Mouse (Mus musculus): Measurements from ENCODE around the gene Alg1.

Gene Alg1

DNA sequence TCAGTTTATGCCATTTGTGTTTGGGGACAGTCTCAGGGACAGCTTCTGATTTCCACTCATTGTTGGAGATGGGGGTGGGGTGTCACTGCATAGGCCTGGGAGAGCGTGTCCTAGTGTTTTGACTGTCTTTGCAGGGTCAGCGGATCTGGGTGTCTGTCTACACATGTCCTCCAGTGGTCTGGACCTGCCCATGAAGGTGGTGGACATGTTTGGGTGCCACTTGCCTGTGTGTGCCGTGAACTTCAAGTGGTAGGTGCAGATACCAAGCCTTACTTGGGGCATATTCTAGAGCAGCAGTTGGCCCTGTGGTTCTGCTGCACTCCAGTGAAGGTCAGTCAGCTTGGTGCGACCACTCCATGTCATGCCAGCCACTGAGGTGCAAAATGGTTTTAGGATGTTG, 8.9 kb downstream of the Alg1 start:
- no peak for DNase-seq (ENCODE audit: low read depth)

DNA sequence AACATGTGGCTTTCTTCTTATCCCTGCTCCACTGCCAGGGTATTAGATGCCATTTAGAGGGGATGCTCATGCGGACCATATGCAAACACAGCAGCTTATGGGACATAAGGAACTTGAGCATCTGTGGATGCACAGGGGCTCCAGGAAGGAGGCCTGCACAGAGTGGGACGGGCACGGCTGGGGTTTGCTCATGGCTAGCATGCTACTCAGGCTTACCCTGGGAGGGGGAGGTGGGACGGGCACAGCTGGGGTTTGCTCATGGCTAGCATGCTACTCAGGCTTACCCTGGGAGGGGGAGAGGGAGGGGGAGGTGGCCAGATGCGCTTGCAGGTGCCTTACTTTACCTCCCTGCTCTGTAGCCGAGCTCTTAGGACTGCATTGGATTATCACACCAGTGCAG, 9.5 kb downstream of the Alg1 start:
- DNase-seq (ENCODE audit: low read depth): no peak

DNA sequence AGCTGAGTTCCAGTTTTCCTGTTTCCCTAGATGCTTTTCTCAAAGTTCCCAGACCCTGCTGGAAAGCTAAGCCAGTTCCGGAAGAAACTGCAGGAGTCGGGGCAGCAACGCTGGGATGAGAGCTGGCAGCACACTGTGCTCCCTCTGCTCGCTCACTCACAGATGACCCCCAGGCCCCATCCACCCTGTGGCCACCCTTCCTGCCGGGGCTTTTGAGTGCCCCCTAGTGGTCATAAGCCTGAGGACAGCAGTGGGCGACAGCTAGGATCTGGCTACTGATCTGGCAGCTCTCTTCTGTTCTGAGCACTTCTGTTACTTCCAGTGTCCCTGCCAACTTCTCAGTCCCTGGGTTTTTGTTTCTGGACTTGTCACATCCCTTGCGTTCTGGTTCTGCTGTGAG, 11.0 kb downstream of the Alg1 start:
- DNase-seq (ENCODE audit: low read depth): peak; percentile 44

DNA sequence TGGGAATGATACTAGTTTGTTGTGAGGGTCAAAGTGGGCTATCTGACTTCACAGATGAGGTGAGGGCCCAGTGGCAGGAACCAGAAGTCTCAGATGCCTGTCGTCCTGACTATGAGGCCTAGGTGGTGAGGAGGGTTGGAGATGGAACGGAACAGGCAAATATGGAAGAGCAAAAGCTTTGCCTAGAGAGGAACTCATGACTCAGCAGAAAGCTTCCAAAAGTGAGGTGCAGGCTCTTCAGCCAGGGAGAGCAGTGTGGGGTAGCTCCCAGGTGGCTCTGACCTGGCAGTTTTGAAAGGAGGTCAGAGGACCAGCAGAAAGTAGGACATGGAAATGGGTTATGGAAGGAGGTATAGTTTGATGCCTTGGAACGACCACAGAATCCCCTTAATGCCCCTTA, 17.5 kb downstream of the Alg1 start:
- no peak for DNase-seq (ENCODE audit: low read depth)

DNA sequence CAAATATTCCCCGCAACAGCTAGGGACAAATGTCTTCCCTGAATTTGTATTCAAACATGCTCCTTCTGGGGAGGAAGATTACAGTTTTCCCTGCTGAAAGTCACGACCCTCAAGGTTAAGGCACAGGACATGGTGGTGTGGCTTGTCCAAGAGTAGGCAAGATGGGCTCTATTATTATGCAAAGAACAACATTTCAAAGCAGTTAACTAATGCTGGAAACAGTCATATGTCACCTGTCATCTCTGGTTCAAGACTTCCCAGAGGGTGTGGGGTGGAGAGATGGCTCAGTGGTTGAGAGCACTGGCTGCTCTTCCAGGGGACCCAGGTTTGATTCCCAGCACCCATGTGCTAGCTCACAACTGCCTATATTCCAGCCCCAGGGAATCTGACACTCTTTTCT, 18.8 kb downstream of the Alg1 start:
- DNase-seq (ENCODE audit: low read depth): no peak

DNA sequence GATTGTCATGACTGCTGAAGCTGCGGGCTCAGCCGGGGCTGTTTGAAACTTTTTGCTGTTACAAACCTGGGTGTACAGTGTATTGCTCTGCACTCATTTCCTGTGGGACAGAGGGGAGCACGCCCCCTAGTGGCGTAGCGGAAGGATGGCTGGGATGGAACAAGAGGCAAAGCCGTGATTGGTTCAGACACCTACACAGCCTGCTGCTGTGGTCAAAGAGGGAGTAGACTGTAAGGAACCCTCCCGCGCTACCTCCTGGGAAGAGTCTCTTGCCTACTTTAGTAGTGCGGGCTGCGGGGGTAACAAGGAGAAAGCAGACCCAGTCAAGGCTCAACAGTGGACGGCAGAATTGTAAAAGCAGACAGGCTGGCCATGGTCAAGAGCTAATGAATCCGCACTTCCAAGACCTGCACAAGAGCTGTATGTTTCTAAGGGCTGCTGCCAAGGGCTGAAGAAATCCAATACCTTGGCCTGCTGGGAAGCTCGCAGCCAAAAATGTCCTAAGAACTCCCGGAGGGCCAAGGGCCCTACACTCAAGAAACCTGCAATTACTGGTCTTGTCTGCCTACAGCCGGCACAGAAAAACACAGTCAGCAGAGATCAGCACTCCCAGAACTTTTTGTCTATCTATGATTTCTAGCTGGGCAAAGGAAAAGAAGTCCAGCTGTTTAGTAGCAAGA, 21.1 kb downstream of the Alg1 start:
- DNase-seq (ENCODE audit: low read depth): peak; percentile 75

DNA sequence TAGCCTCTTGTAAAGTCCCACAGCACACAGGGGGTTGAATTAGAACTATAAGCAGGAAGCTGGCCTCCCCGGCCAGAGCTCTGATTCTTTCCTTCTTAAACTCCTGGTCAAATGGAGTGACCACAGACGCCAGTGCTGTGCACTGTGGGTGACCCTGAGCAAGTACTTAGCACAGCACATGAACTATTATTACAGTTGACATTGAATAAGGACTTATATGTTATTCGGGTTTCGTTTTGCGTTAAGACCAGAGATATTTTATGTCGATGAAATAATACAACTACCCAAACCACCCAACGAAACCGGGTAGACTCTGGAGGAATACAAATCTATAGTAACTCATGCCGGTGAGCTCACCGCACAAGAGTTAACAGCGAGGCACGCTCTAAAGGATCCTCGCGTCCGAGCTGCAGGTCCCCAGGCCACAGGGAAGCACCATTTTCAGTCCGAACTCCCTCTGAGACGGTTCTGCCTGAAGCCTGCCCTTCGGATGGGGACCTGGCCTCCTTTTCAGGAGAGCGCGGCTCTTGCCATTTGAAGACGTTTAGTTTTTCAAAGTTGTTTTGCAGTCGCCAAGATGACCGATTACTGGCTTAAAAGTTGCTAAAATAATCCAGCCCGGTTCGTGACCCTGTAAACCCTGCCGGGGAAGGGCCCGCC, 21.8 kb downstream of the Alg1 start:
- DNase-seq (ENCODE audit: low read depth): no peak

DNA sequence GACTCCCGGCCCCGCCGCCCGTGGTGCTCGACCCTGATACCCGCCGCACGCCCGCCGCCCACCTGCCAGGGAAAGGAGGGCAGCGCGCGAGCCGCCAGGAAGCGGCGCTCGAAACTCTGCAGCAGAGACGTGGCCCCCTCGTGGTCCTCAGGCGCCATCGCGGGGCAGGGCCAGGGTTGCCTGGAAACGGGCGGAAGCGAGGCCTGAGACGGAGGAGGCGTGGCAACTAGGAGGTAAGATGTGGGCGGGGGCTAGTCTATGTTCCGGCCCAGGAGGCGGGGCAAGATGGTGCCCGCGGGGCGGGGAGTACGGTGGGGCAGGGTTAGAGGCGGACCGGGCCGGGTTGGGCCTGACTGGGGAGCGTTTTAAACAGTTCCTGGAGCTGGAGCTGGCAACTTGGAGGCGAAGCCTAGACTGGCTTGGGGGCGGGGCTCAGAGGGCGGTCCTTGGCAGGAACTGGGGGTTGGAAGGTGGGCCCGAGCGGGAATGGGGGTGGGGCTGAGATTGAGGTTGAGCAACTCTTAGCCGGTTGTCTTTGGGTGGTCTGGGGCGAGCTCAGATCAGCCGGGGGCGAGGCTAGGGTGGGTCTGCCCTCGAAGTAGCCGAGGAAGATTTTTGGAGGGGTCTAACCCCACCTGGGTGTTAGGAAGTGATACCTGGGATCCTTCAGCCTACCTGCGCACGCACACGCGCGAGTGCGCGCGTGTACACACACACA, 22.5 kb downstream of the Alg1 start, which contains the start of gene Eef2kmt:
Gene Eef2kmt (minus strand): TSS at position 205 of the 718 bp plus-strand sequence.
- DNase-seq (ENCODE audit: low read depth): peak; percentile 96

DNA sequence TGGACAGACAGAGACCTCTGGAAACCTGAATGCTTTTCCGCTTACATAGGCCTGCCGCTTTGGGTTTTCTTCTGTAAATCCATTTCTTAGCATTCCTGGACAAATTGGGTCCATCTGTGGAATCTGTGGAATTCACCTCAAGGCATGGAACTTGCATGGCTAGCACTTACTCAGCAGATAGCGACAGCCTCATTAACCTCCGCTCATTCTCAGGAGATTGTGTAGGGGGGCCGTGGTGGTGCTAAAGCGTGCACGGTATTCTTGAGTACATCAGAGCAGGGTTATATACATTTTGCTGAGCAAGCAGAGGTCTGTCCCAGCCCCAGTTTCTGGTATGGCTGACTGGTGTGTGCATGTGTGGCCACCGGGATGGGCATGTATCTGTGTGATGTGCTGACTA, 29.7 kb downstream of the Alg1 start:
- DNase-seq (ENCODE audit: low read depth): no peak

DNA sequence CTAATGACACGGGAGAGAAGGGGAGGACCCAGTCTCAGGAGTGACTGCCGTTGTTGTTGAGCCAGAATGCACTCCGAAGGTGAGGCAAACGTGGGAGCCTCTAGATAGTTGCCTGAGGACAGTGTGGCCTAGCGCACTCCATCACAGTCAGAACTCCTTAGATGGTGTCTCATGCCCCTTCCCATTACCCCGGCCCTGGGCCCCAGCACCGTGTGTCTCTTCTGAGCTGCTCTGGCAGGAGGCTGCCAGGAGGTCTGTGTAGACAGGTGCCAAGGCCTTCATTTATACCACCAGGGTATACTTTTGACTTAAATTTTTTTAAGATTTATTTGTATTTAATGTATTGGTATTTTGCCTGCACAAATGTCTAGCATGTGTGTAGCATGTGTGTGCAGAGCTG, 30.5 kb downstream of the Alg1 start:
- DNase-seq (ENCODE audit: low read depth): no peak

DNA sequence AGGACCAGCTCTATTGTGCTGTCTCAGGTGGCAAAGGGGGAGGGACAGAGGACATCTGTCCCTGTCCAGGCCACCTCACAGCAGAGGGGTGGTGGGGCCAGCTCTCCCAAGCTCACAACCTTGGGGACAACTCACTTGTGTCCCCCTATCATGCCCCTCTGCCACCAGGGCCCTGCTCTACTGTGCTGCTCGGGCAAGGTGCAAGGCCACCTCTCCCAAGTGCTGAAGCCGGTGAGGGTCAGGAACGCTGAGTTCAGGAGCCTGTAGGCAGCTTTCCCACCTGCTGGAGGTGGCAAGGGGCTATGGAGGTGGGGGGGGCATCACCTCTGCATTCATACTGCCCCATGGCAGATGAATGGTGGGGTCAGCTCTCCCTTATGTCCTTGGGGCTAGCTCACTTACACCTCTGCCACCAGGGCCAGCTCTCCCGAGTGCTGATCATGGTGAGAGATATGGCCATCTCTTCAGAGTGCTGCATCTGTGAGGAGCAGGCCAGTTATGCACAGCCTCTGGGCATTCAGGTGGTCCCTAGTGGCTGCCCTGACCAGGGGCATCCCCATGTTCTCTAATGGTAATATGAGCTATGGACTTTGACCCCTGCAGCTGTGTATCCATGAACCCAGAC, 38.1 kb downstream of the Alg1 start:
- no peak for DNase-seq (ENCODE audit: low read depth)

DNA sequence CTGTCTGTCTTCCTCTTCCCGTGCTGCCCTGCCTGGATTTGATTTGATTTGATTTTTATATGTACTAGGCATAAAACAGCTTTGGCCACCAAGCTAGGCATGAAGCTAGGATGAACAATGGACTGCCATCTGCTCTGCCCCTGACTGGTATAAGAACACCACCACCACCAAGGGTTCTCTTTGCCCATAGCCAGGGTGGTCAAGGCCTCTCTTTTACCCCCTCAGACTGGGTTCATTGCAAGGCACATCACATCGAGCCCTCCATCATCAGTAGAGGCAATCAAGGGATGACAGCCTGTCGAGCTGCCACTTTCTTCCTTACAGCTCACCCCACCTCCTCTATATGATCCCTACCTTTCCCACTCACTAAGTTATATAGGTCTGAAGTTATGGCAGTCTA, 39.0 kb downstream of the Alg1 start:
- no peak for DNase-seq (ENCODE audit: low read depth)

DNA sequence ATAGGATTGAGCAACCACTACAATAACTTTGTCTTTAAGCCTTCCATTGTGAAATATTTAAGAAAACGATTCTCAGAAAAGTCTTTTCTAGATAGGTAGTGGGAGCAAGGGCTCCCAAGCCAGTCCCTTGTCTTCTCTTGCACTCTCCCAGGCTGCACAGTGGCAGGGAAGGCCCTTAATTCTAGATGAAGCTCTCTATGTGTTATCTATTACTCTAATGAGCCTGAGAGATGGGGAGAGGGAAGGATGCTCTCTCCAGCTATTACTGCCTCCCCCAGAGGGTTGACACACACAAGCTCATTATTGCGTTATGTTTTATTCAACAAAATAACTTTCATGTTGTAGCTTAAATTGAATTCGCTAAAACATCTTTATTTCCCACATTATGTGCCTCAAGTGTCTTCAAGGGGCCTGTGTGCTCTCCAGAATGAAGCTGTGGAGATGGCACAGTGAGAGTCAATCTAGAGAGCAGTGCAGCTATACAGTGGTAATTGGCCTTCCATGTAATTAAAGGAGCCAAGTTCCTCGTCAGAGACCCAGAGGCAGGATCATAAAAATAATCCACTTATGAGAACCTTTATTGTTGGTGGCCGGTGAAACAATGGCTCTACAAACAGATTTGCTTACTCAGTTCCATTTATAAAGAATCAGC, 46.3 kb downstream of the Alg1 start:
- no peak for DNase-seq (ENCODE audit: low read depth)

DNA sequence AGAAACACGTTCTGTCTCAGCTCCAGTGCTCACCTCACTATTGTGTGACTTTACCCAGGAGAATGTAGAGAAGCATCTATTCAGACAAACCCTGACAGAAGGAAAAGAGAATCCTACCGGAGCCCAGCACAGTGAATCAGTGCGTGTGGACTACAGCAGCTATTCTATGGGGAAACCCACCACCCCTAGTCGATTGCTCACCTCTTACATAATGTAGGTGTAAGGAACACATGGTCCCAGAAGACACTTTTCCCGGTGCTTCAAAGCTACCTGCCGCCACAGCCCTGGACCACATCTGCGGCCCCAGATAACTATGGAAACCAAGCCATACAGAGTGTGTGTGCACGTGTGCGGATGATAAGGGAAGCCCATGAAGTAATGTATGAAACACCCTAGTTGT, 49.3 kb downstream of the Alg1 start:
- no peak for DNase-seq (ENCODE audit: low read depth)

DNA sequence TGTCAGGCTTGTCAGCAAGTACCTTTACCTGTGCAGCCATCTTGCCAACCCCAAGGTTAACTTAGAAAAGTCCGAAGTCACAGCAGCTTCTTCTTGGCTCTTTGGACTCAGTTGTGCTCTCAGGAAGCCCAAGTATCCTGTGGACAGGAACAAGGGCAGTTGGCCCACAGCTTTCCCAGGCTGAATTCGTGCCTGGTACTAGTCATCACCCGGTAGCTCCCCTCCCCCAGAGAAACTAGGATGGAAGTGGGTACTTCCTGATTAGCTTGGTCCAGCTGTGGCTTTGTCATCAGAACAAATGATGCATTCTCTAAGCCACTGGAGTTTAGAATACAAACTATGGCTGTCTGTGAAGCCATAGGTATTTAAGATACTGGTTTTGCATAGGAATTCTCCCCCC, 52.0 kb downstream of the Alg1 start:
- no peak for DNase-seq (ENCODE audit: low read depth)

All from c-Kit-positive CD71-positive TER-119-negative erythroid progenitor cells, embryonic 14.5 days (primary cell).